ENCODE assay signal across 8 mouse cellular contexts in the genomic region with DNA sequence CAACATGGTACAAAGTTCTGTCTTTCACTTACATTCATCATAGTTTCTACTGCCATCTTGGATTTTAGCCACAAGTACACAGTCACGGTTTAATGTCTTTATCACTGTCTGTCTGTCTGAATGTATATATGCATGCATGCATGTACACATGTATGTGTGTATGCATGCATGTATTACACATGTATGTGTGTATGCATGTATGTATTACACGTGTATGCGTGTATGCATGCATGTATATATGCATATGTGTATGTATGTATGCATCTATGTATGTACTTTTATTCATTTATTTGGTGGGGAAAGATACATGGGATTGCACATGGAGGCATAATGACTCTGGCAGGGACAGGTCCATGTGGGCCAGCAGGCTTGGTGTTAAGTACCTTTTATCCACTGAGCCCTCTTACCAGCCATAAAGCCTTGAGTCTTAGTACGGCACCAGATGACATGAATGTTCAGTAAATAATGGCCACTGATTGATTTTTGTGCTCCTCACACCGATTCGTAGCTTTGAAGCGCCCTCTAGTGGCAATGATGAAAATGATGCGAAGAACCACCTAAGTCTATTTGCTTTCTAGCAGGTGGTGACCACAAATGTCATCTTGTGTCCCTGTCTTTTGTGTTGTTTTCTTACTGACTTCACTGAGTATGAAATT. TPM values are rescaled to one million over a fixed set of nuclear protein-coding genes. Genes with fewer than 3 reads are reported as not detected.
DNase-seq lines count a peak whose midpoint lies in the region; ATAC-seq and TF ChIP-seq lines count a peak whose summit lies in the region.

No protein-coding gene starts in this region.

- CTCF ChIA-PET in Patski (lab: Charles Lee) = interaction anchor here (0.7 to 1.7 kb wide), 10 partner anchors 15 to 186 kb away, joined by 3 to 8 read pairs (median 3); no protein-coding TSS in a partner anchor

- H3K4me1 ChIP-seq in limb, embryonic 10.5 days = no peaks in the 10 kb centered on the region
- peaks cover 3% of the 10 kb centered on the region; the same call in 1 of the 2 replicates for H3K4me1 ChIP-seq in midbrain, postnatal 0 days (ENCODE audit: insufficient read depth, low read length)
- 0 out of 2 replicates have a peak, but pooled peaks cover 2% of the 10 kb centered on the region for H3K4me1 ChIP-seq in stomach, embryonic 16.5 days (ENCODE audit: control insufficient read depth, insufficient read depth, low read length)

- H3K9me3 ChIP-seq in limb, embryonic 10.5 days (replicated peaks) = 0 out of 2 replicates have a peak, but pooled peaks cover under 1% of the 10 kb centered on the region
- H3K9me3 ChIP-seq in midbrain, postnatal 0 days (ENCODE audit: low read length) = no peaks in the 10 kb centered on the region
- no peaks in the 10 kb centered on the region for H3K9me3 ChIP-seq in stomach, embryonic 16.5 days (replicated peaks; ENCODE audit: control insufficient read depth, low read length)

- in situ Hi-C loops in Patski (cut with MboI; ENCODE audit: low pct_unique_long_range_greater_than_20kb) = loop anchor here (10.0 kb wide), 1 partner anchor 334 kb away; no protein-coding TSS in a partner anchor

- peak; percentile 89 for TF ChIP-seq CTCF in Patski (IDR thresholded peaks at IDR 0.05)
- peak; percentile 95 for TF ChIP-seq CTCF in midbrain, postnatal 0 days (IDR thresholded peaks at IDR 0.05)

- DNase-seq in 416B (ENCODE audit: low read depth) (peak; percentile 88), Patski (ENCODE audit: low read depth, low spot score) (no peak)
- DNase-seq in cerebellum, postnatal 10 days = peak; percentile 86 to 89
- DNase-seq in gastrocnemius, postnatal 10 days = peak; percentile 46
- peak; percentile 28 for DNase-seq in kidney, adult 11 months
- DNase-seq in limb, embryonic 10.5 days (ENCODE audit: low spot score) = peak; percentile 70
- peak; percentile 90 for DNase-seq in midbrain, postnatal 0 days (ENCODE audit: low spot score)

- WGBS in limb, embryonic 10.5 days = 15% methylated on average over 8 of the region's 8 CpGs
- 13% methylated on average over 8 of the region's 8 CpGs for WGBS in midbrain, postnatal 0 days
- 9% methylated on average over 8 of the region's 8 CpGs for WGBS in stomach, embryonic 16.5 days

- POLR2A ChIA-PET in Patski (lab: Charles Lee) = interaction anchor here (1.3 to 1.5 kb wide), 2 partner anchors 185 to 187 kb away, joined by 3 to 4 read pairs; no protein-coding TSS in a partner anchor

- no peak overlapping the region for H3K27ac ChIP-seq in limb, embryonic 10.5 days
- no peak overlapping the region for H3K27ac ChIP-seq in midbrain, postnatal 0 days (ENCODE audit: low read depth, low read length)
- no peak overlapping the region for H3K27ac ChIP-seq in stomach, embryonic 16.5 days (ENCODE audit: low read length)

- no peak overlapping the region for H3K4me2 ChIP-seq in midbrain, postnatal 0 days (ENCODE audit: low read depth, low read length, poor library complexity, severe bottlenecking)
- H3K4me2 ChIP-seq in stomach, embryonic 16.5 days (ENCODE audit: low read depth, low read length) = no peak overlapping the region

- no peak overlapping the region for H3K4me3 ChIP-seq in limb, embryonic 10.5 days
- H3K4me3 ChIP-seq in midbrain, postnatal 0 days (ENCODE audit: low read depth, low read length) = no peak overlapping the region
- H3K4me3 ChIP-seq in stomach, embryonic 16.5 days (replicated peaks; ENCODE audit: low read length) = no peak overlapping the region

- no peaks in the 10 kb centered on the region for H3K27me3 ChIP-seq in Patski
- H3K27me3 ChIP-seq in limb, embryonic 10.5 days (ENCODE audit: low read depth, poor library complexity, severe bottlenecking) = no peaks in the 10 kb centered on the region
- H3K27me3 ChIP-seq in midbrain, postnatal 0 days (ENCODE audit: insufficient read depth, low read length) = no peaks in the 10 kb centered on the region
- no peaks in the 10 kb centered on the region for H3K27me3 ChIP-seq in stomach, embryonic 16.5 days (ENCODE audit: control insufficient read depth, insufficient read depth, low read length)

- no peaks in the 10 kb centered on the region for H3K36me3 ChIP-seq in limb, embryonic 10.5 days
- H3K36me3 ChIP-seq in midbrain, postnatal 0 days (ENCODE audit: insufficient read depth, low read length) = no peaks in the 10 kb centered on the region
- no peaks in the 10 kb centered on the region for H3K36me3 ChIP-seq in stomach, embryonic 16.5 days (ENCODE audit: control insufficient read depth, insufficient read depth, low read length)

- no peak for ATAC-seq in Patski
- ATAC-seq in midbrain, postnatal 0 days (ENCODE audit: low FRiP score) = no peak
- ATAC-seq in stomach, embryonic 16.5 days (ENCODE audit: insufficient read depth, low FRiP score) = 0 out of 2 replicates have a peak, but pooled peaks have one; percentile 23

- no peak overlapping the region for H3K9ac ChIP-seq in midbrain, postnatal 0 days (replicated peaks; ENCODE audit: low read length, poor library complexity, severe bottlenecking)
- no peak overlapping the region for H3K9ac ChIP-seq in stomach, embryonic 16.5 days (ENCODE audit: low read length)

RNA-seq across cellular contexts. Expression of a gene that starts 10.1 kb away (rescaled TPM):
- 123 TPM for polyA plus RNA-seq in Patski (2021)
- 10 to 100 TPM; 83.4 to 96.6 TPM for total RNA-seq in gastrocnemius, postnatal 10 days (2021)
- polyA plus RNA-seq in limb, embryonic 10.5 days (2016; fragmentation: Nextera tagmentation; extraction: Ambion mirVana) = 549 and 585 TPM in 2 replicates
- 67.9 and 94.6 TPM in 2 replicates for total RNA-seq in midbrain, postnatal 0 days (2014; rRNA removed)
- 160 and 200 TPM in 2 replicates for polyA plus RNA-seq in midbrain, postnatal 0 days (2015; fragmentation: Nextera tagmentation; extraction: Ambion mirVana)
- 258 and 338 TPM in 2 replicates for polyA plus RNA-seq in stomach, embryonic 16.5 days (2015; fragmentation: Nextera tagmentation; extraction: Ambion mirVana)

RNA-seq across cellular contexts. Expression of a gene that starts 21.5 kb away (rescaled TPM):
- 60.2 TPM for polyA plus RNA-seq in Patski (2021)
- 10 to 100 TPM; 22.5 to 27.4 TPM for total RNA-seq in gastrocnemius, postnatal 10 days (2021)
- polyA plus RNA-seq in limb, embryonic 10.5 days (2016; fragmentation: Nextera tagmentation; extraction: Ambion mirVana) = 62.4 and 77.0 TPM in 2 replicates
- total RNA-seq in midbrain, postnatal 0 days (2014; rRNA removed) = 26.1 and 29.3 TPM in 2 replicates
- 39.4 and 45.7 TPM in 2 replicates for polyA plus RNA-seq in midbrain, postnatal 0 days (2015; fragmentation: Nextera tagmentation; extraction: Ambion mirVana)
- 55.2 and 60.2 TPM in 2 replicates for polyA plus RNA-seq in stomach, embryonic 16.5 days (2015; fragmentation: Nextera tagmentation; extraction: Ambion mirVana)

RNA-seq across cellular contexts. Expression of a gene that starts 49.8 kb away (rescaled TPM):
- polyA plus RNA-seq in Patski (2021) = 20.1 TPM
- 1 to 10 TPM; 1.3 to 2.3 TPM for total RNA-seq in gastrocnemius, postnatal 10 days (2021)
- polyA plus RNA-seq in limb, embryonic 10.5 days (2016; fragmentation: Nextera tagmentation; extraction: Ambion mirVana) = 6.4 and 8.9 TPM in 2 replicates
- total RNA-seq in midbrain, postnatal 0 days (2014; rRNA removed) = 4.2 and 11.2 TPM in 2 replicates
- polyA plus RNA-seq in midbrain, postnatal 0 days (2015; fragmentation: Nextera tagmentation; extraction: Ambion mirVana) = 2.2 and 2.5 TPM in 2 replicates
- polyA plus RNA-seq in stomach, embryonic 16.5 days (2015; fragmentation: Nextera tagmentation; extraction: Ambion mirVana) = 5.9 and 6.1 TPM in 2 replicates
